Mouse (Mus musculus) bone marrow, adult 2 months (tissue): Measurements from ENCODE around the gene Cep68. TPM values are rescaled to one million over a fixed set of nuclear protein-coding genes. Genes with fewer than 3 reads are reported as not detected.

Experiments
- H3K27ac ChIP-seq: fragments of 200-500 bp; 2 replicates; pipeline ENCODE4 v1.5.1; 2012; ENCODE audit warnings: low read depth, mild to moderate bottlenecking, control low read depth, inconsistent platforms, low read length; ENCODE audit not compliant: control insufficient read depth, poor library complexity, insufficient read depth
- H3K4me1 ChIP-seq: fragments of 200-500 bp; 2 replicates; pipeline ENCODE4 v1.6.1; 2011; ENCODE audit warnings: low read length; ENCODE audit not compliant: control insufficient read depth, insufficient read depth
- H3K4me3 ChIP-seq: fragments of 200-500 bp; replicated peaks from 2 replicates; pipeline ENCODE3; 2011; ENCODE audit warnings: mild to moderate bottlenecking, low read depth, low read length, control low read depth; ENCODE audit not compliant: control insufficient read depth
- CTCF ChIP-seq: fragments of 200-500 bp; IDR thresholded peaks from 2 replicates; pipeline ENCODE4 v1.5.1; 2011; ENCODE audit warnings: low read length, control low read depth; ENCODE audit not compliant: control insufficient read depth, insufficient read depth
- POLR2A ChIP-seq: fragments of 200-500 bp; IDR thresholded peaks from 2 replicates; pipeline ENCODE4 v1.6.1; 2011; ENCODE audit warnings: low read depth, mild to moderate bottlenecking, control low read depth, low read length, borderline replicate concordance; ENCODE audit not compliant: control insufficient read depth
- WGBS: fragments of 180-500 bp; shearing (Covaris S2); methylation state at CpG from one replicate; pipeline ENCODE4 v1.1.7; 2018; 5-methylcytosine and 5-hydroxymethylcytosine counted together
- polyA plus RNA-seq: library from polyadenylated mRNA; stranded (reverse); fragments of >200 nt; gene quantifications from 2 replicates; pipeline ENCODE4 v1.2.4, GENCODE M21; 2011; ENCODE audit warnings: low replicate concordance; ENCODE audit not compliant: missing spikeins, insufficient read depth, insufficient read length

Cep68 gene
- polyA plus RNA-seq, 1 experiment: 6.8 TPM

DNA sequence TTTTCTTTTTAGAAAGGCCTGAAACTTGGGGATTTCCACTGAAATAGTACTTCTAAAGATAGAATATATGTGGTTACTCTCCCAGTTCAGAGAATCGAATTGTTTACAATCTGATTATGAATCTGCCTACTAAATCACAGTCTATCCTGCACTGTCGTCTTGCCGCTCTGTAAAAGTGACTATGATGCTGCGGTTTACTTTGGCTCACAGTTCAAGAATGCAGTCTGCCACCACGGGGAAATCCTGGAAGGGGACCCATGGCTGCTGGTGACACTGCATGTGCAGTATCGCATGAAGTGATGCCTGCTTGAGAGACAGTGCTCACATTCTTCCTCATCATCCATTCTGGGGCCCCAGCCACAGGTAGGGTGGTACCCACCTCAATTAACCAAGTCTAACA, 3.9 kb downstream of the Cep68 start:
- Histone ChIP-seq H3K4me1 (peaks cover 3% of the 10 kb centered on the region), H3K4me3 (no peak overlapping the region), H3K27ac (no peak overlapping the region)
- 69% methylated on average over 6 of the region's 6 CpGs for WGBS
- TF ChIP-seq POLR2A: no peak

DNA sequence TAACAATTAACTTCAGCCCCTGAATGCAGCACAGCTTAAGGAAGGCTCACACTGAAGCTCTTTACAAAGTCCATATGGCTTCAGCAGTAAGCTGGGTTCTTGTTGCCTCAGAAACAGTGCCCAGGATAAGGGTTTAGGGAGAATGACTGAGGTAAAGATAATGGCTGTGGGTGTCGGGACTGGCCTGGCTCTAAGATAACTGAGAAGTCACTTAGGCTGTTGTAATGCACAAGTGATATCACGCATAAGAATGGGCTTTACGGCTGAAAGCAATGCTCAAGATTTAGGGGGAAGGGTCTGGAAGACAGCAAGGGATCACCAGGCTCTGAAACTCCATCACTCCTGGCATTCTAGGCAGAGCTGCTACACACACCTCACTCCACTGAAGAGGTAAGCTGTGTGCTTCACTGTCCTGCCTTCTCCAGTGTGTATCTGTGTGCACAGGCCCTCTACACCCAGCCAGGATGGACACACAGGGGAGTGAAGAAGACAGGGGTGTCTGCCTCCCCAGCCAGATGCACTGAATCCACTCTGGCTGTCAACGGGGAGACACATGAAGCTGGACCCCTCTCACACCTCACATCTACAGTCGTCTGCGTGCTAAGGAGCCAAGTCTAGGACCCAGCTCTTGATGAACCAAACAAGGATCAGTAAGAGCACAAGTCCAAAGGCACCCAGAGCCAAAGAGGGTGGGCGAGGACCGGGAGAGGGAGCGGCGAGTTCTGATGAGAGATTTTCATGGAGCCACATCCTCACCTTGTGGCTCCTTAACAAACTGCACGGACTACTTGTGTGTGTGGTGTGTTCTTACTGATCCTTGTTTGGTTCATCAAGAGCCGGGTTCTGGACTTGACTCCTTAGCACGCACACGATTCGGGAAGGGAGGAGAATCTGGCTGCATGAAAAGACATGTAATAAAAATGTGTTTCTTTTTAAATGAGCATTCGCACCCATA, 4.6 kb downstream of the Cep68 start:
- no peak overlapping the region for H3K4me3 ChIP-seq
- peaks cover 4% of the 10 kb centered on the region for H3K4me1 ChIP-seq
- WGBS: 83% methylated on average over 16 of the region's 16 CpGs
- TF ChIP-seq CTCF (no peak), POLR2A (no peak)
- no peak overlapping the region for H3K27ac ChIP-seq

DNA sequence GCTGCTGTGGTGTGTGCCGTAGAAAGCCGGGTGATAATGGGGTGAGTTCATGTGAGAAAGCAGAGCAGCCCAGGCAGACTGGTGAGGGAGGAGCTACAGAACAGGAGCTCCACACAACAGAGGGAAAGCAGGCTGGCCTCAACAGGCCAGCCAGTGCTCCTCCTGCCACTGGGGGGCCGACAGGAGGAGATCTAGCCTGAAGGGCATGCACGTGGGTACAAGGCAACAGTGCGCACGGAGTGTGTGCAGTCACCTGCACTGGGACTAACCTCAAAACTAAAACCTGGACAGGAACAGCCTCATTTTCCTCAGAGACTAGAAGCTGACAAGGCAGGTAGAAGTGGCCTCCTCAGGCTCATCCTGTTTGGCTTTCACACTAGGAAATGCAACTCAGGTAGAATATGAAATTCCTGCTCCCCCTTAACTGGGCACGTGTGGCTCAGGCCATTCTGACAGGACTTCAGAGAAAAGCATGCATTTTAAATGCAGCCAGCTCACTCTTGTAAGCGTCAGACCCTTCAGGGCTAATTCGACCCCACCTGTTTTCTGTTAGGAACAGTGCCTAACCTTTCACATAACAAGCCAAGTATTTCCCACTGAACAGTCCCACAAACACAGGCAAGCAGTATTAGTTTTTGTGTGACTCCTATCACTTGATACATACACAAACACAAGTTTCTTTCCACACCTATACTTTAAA, 5.9 kb downstream of the Cep68 start:
- Histone ChIP-seq H3K4me3 (no peak overlapping the region), H3K27ac (no peak overlapping the region), H3K4me1 (peaks cover 4% of the 10 kb centered on the region)
- TF ChIP-seq POLR2A: no peak
- TF ChIP-seq CTCF: no peak
- 54% methylated on average over 9 of the region's 9 CpGs for WGBS

DNA sequence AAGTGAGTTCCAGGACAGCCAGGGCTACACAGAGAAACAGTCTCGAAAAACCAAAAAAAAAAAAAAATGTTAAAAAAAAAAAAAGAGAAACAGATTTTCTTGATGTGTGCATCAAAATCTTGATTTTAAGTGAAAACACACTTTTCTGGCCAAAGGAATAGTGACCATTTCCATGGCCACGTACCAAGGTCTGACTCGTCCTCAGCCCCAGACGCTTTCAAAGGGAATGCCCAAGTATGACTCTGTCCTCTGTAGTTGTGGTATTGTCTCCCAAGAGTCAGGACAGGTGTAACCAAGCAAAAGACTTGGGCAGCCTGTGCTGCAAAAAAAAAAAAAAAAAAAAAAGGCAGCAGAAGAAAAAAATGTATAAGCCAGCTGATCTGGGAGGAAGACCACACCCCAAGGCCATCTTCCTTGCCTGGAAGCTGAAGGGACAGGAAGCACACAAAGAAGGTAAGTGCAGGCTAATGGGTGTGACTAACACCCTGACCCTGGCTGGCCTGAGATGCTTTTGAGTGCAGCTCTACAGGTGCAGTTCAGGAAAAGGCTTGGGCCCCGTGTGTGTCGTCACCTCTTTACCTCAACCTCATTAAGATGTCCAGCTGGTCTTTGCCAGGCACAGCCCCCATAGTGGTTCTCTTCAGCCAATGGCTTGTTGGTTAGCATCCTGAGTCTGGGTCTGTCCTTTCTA, 6.7 kb downstream of the Cep68 start:
- Histone ChIP-seq H3K4me3 (no peak overlapping the region), H3K27ac (no peak overlapping the region), H3K4me1 (peaks cover 4% of the 10 kb centered on the region)
- TF ChIP-seq CTCF (no peak), POLR2A (no peak)
- WGBS: 80% methylated on average over 6 of the region's 6 CpGs

DNA sequence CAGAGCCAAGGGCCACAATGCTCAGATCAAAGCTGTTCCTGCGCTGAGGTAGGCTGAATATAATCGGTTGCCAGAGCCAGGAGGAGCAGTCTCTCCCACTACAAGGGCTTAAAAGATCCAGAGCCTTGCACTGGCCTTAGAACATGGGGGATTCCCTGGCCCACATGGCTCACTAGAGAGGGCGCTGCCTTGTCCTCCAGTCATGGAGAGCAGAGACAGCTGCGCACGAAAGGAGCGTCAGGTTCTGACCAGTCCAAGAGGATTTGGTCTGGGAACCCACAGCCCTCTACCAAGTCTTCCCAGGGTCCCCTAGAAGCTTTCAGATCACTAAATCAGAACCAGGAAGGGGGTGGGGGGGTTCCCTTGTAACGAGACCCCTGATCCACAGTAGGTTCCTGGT, 7.9 kb downstream of the Cep68 start:
- no peak overlapping the region for H3K4me3 ChIP-seq
- no peak overlapping the region for H3K27ac ChIP-seq
- no peak for TF ChIP-seq POLR2A
- TF ChIP-seq CTCF: no peak
- peaks cover 4% of the 10 kb centered on the region for H3K4me1 ChIP-seq
- WGBS: 89% methylated on average over 7 of the region's 7 CpGs

DNA sequence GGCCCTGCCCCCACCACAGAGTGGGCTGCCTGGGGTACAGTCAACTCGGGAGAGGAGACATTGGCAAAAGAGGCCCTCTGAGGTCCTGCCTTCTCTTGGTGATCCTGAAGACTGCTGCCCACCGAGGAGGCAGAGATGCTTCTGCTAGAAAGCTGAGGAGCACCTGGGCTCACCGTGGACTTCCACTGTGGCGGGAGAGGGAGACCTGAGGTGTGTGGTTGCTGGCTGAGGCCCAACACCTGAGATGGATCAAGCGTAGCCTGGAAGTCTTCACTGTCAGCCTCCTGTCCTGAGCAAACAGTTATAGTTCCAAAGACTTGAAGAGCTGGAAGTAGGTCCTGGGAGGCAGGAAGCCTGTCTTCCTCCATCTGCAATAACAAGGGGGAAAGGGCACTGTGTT, 8.9 kb downstream of the Cep68 start:
- H3K4me1 ChIP-seq: peaks cover 4% of the 10 kb centered on the region
- TF ChIP-seq CTCF (no peak), POLR2A (no peak)
- no peak overlapping the region for H3K4me3 ChIP-seq
- WGBS: 43% methylated on average over 5 of the region's 5 CpGs
- H3K27ac ChIP-seq: no peak overlapping the region

DNA sequence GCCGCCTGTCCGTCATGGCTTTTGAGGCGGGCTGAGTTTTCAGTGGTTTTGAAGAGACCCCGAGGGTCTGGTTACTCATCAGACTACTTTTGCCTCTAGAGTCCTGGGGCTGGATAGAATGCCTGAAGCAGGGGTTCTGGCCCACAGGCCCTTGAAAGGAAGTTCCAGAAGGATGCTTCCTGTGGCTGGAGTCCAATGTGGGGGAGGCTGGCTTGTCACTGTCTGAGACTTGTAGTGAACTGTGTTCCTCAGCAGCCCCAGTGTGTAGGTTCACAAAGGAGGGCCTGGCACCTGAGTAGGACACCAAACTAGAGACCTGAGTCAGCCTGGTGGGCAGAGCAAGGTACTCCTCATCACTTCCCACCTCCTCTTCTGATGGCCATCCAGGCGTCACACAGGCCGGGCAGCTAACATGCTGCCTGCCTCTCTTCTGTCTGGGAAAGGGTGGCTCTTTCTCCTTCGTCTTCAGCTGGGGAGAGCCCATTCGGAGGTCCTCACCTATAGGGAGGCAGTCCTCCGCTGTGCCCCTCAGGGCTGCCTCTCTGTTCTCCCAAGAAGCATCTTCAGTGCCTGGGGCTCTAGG, 9.9 kb downstream of the Cep68 start:
- H3K27ac ChIP-seq: no peak overlapping the region
- TF ChIP-seq CTCF: no peak
- TF ChIP-seq POLR2A: no peak
- WGBS: 91% methylated on average over 9 of the region's 9 CpGs
- no peak overlapping the region for H3K4me3 ChIP-seq
- peaks cover 4% of the 10 kb centered on the region; the same call in 1 of the 2 replicates for H3K4me1 ChIP-seq
